Mouse (Mus musculus): Measurements from ENCODE around the gene Pdlim1. TPM values are rescaled to one million over a fixed set of nuclear protein-coding genes. Genes with fewer than 3 reads are reported as not detected.

The Pdlim1 gene
- polyA plus RNA-seq, 1 experiment from 2014 or later: 179 TPM

- no peak overlapping the region for H3K4me2 ChIP-seq
- 77% methylated on average over 4 of the region's 4 CpGs for WGBS
- no peak overlapping the region for H3K9ac ChIP-seq
- no peaks in the 10 kb centered on the region for H3K36me3 ChIP-seq
- no peak for ATAC-seq (ENCODE audit: insufficient number of reproducible peaks, low FRiP score, low TSS enrichment, low read depth)
- H3K9me3 ChIP-seq: no peaks in the 10 kb centered on the region
- H3K4me1 ChIP-seq: no peaks in the 10 kb centered on the region
- no peak overlapping the region for H3K4me3 ChIP-seq
- no peak overlapping the region for H3K27ac ChIP-seq
- H3K27me3 ChIP-seq: no peaks in the 10 kb centered on the region
These were observed 93.3 kb downstream of the Pdlim1 start for GRCm38 (mm10) chr19:40178311-40178710.

Other genes starting within 250 kb of the Pdlim1 start
- not detected in 2 replicates for gene Cyp2c54, start 198.0 kb downstream of the Pdlim1 start, polyA plus RNA-seq (2015; fragmentation: Nextera tagmentation; extraction: Ambion mirVana)
- gene Cyp2c50, start 182.2 kb downstream of the Pdlim1 start, polyA plus RNA-seq (2015; fragmentation: Nextera tagmentation; extraction: Ambion mirVana): not detected in 2 replicates
- gene Cyp2c70, start 84.5 kb downstream of the Pdlim1 start, polyA plus RNA-seq (2015; fragmentation: Nextera tagmentation; extraction: Ambion mirVana): not detected in 2 replicates
- 45.6 and 58.9 TPM in 2 replicates for gene Sorbs1, start 241.9 kb upstream of the Pdlim1 start, polyA plus RNA-seq (2015; fragmentation: Nextera tagmentation; extraction: Ambion mirVana)

All from limb, embryonic 15.5 days (tissue).